Mouse (Mus musculus) left cerebral cortex, postnatal 25 days (tissue): ENCODE results near the gene Prr5. TPM values are rescaled to one million over a fixed set of nuclear protein-coding genes. Genes with fewer than 3 reads are reported as not detected.
A peak's percentile ranks its signal among the peaks of the same experiment; 100 is the strongest.

ENCODE experiments used
- DNase-seq, 2 experiments: peaks; one replicate each; pipeline ENCODE4 v3.0.0; 2022; ENCODE audit warnings: low spot score in 2 of 2, mixed read lengths in 1 of 2
- intact Hi-C: fragments of 180-260 bp; cut with DNase I; formaldehyde crosslinking; loops from one replicate; pipeline ENCODE4 v1.15.1; 2025
- total RNA-seq, 2 experiments: library from RNA; stranded (reverse); gene quantifications; 2 replicates each; pipeline ENCODE4 v1.2.3; 2021

Gene Prr5
- total RNA-seq, 2 experiments from 2014 or later, result 11.6 to 13.2 TPM

GRCm38 (mm10) chr15:84653979-84654966, 15.1 kb upstream of the Prr5 start:
- DNase-seq, result peak; percentile 60 to 61
- intact Hi-C loops, result no loop called here

- intact Hi-C loops, result no loop called here
- no peak for DNase-seq
Observed at GRCm38 (mm10) chr15:84654975-84655374, 14.4 kb upstream of the Prr5 start.

GRCm38 (mm10) chr15:84656689-84657088, 12.7 kb upstream of the Prr5 start:
- intact Hi-C loops, result no loop called here
- no peak for DNase-seq

- no peak for DNase-seq
- intact Hi-C loops, result no loop called here
Observed at GRCm38 (mm10) chr15:84657384-84658064, 11.9 kb upstream of the Prr5 start.

- no peak for DNase-seq
- intact Hi-C loops, result no loop called here
Observed at GRCm38 (mm10) chr15:84658655-84659054, 10.8 kb upstream of the Prr5 start.

- peak in 1 of 2 experiments; percentile 56 for DNase-seq
- intact Hi-C loops, result no loop called here
Observed at GRCm38 (mm10) chr15:84659856-84660255, 9.6 kb upstream of the Prr5 start.

GRCm38 (mm10) chr15:84661274-84661673, 8.1 kb upstream of the Prr5 start:
- intact Hi-C loops, result no loop called here
- no peak for DNase-seq

GRCm38 (mm10) chr15:84662952-84663684, 6.3 kb upstream of the Prr5 start:
- DNase-seq, result peak; percentile 50 to 68
- intact Hi-C loops, result no loop called here

GRCm38 (mm10) chr15:84663685-84664060, 5.7 kb upstream of the Prr5 start:
- DNase-seq, result no peak
- intact Hi-C loops, result no loop called here

- intact Hi-C loops, result no loop called here
- peak in 1 of 2 experiments; percentile 31 for DNase-seq
Observed at GRCm38 (mm10) chr15:84664542-84665460, 4.6 kb upstream of the Prr5 start.

GRCm38 (mm10) chr15:84665662-84666061, 3.8 kb upstream of the Prr5 start:
- no peak for DNase-seq
- intact Hi-C loops, result no loop called here

- intact Hi-C loops, result no loop called here
- DNase-seq, result no peak
Observed at GRCm38 (mm10) chr15:84666065-84666464, 3.4 kb upstream of the Prr5 start.

- intact Hi-C loops, result no loop called here
- DNase-seq, result no peak
Observed at GRCm38 (mm10) chr15:84667601-84668000, 1.8 kb upstream of the Prr5 start.

GRCm38 (mm10) chr15:84669771-84670656, 594 bp downstream of the Prr5 start:
- peak in 1 of 2 experiments; percentile 58 for DNase-seq
- intact Hi-C loops, result loop anchor here (5.0 to 10.0 kb wide), 2 partner anchors 225 to 397 kb away; no protein-coding TSS in a partner anchor

- intact Hi-C loops, result loop anchor here (5.0 to 10.0 kb wide), 2 partner anchors 224 to 397 kb away; no protein-coding TSS in a partner anchor
Observed at GRCm38 (mm10) chr15:84670657-84671055, 1.2 kb downstream of the Prr5 start.

GRCm38 (mm10) chr15:84671401-84672307, 2.2 kb downstream of the Prr5 start:
- peak; percentile 47 to 57 for DNase-seq
- intact Hi-C loops, result loop anchor here (5.0 to 10.0 kb wide), 2 partner anchors 223 to 396 kb away; no protein-coding TSS in a partner anchor

More at GRCm38 (mm10) chr15:84670657-84671055, 1.2 kb downstream of the Prr5 start:
- no peak for DNase-seq

GRCm38 (mm10) chr15:84672308-84672615, 2.8 kb downstream of the Prr5 start:
- DNase-seq, result no peak
- intact Hi-C loops, result loop anchor here (5.0 to 10.0 kb wide), 2 partner anchors 223 to 395 kb away; no protein-coding TSS in a partner anchor
